Mouse (Mus musculus): ENCODE data around the gene Zbtb38.

GRCm38 (mm10) chr9:96746527-96746926 is 6.1 kb downstream of the Zbtb38 start:
- TF ChIP-seq GATA1 (IDR thresholded peaks at IDR 0.05; ENCODE audit: low read length), result no peak
- no peak for TF ChIP-seq TAL1 (IDR thresholded peaks at IDR 0.05; ENCODE audit: low read length)
